Mouse (Mus musculus) T-cell, adult 2 months (primary cell): ENCODE data around the gene Pomt2.

ENCODE experiments used
- DNase-seq: peaks from one replicate; pipeline ENCODE4 v3.0.0; 2022; ENCODE audit warnings: low spot score

Gene Pomt2

GRCm38 (mm10) chr12:87127256-87127655 is 20.5 kb downstream of the Pomt2 start:
- DNase-seq: no peak

GRCm38 (mm10) chr12:87121918-87122589 is 25.7 kb downstream of the Pomt2 start:
- no peak for DNase-seq

- no peak for DNase-seq
Measured at GRCm38 (mm10) chr12:87107357-87107977, 40.3 kb downstream of the Pomt2 start.

- DNase-seq: no peak
Measured at GRCm38 (mm10) chr12:87104796-87105195, 43.0 kb downstream of the Pomt2 start.

GRCm38 (mm10) chr12:87103471-87103870 is 44.3 kb downstream of the Pomt2 start:
- no peak for DNase-seq

GRCm38 (mm10) chr12:87102165-87102631 is 45.6 kb downstream of the Pomt2 start, which contains the start of gene Ngb:
TSS of gene Ngb (minus strand) at chr12:87102539.
- DNase-seq: no peak

GRCm38 (mm10) chr12:87100331-87100730 is 47.4 kb downstream of the Pomt2 start:
- DNase-seq: no peak

- no peak for DNase-seq
Measured at GRCm38 (mm10) chr12:87093671-87094070, 54.1 kb downstream of the Pomt2 start.

GRCm38 (mm10) chr12:87093249-87093648 is 54.5 kb downstream of the Pomt2 start:
- no peak for DNase-seq

- DNase-seq: no peak
Measured at GRCm38 (mm10) chr12:87091916-87092315, 55.9 kb downstream of the Pomt2 start.

- DNase-seq: no peak
Measured at GRCm38 (mm10) chr12:87089701-87090100, 58.1 kb downstream of the Pomt2 start.

- DNase-seq: no peak
Measured at GRCm38 (mm10) chr12:87089255-87089654, 58.5 kb downstream of the Pomt2 start.

GRCm38 (mm10) chr12:87088331-87088730 is 59.4 kb downstream of the Pomt2 start:
- no peak for DNase-seq

GRCm38 (mm10) chr12:87087236-87087635 is 60.5 kb downstream of the Pomt2 start:
- no peak for DNase-seq

- DNase-seq: no peak
Measured at GRCm38 (mm10) chr12:87082797-87083196, 65.0 kb downstream of the Pomt2 start.

- DNase-seq: no peak
Measured at GRCm38 (mm10) chr12:87076610-87077009, 71.2 kb downstream of the Pomt2 start.

- DNase-seq: no peak
Measured at GRCm38 (mm10) chr12:87070520-87070919, 77.2 kb downstream of the Pomt2 start.

GRCm38 (mm10) chr12:87066429-87066828 is 81.3 kb downstream of the Pomt2 start:
- no peak for DNase-seq

- no peak for DNase-seq
Measured at GRCm38 (mm10) chr12:87065446-87065845, 82.3 kb downstream of the Pomt2 start.

GRCm38 (mm10) chr12:87057066-87057465 is 90.7 kb downstream of the Pomt2 start:
- DNase-seq: no peak
